Mouse (Mus musculus) adrenal gland, postnatal 10 days (tissue): ENCODE data around the gene Dnal1. TPM values are rescaled to one million over a fixed set of nuclear protein-coding genes. Genes with fewer than 3 reads are reported as not detected.
A peak's percentile ranks its signal among the peaks of the same experiment; 100 is the strongest.

Experiments
- DNase-seq: peaks from one replicate; pipeline ENCODE4 v3.0.0; 2021; ENCODE audit warnings: mixed read lengths
- total RNA-seq, 2 experiments: library from RNA; stranded (reverse); gene quantifications; 2 replicates each; pipeline ENCODE4 v1.2.3; 2021

The Dnal1 gene
- total RNA-seq, 2 experiments from 2014 or later: 13.1 to 13.2 TPM

DNA sequence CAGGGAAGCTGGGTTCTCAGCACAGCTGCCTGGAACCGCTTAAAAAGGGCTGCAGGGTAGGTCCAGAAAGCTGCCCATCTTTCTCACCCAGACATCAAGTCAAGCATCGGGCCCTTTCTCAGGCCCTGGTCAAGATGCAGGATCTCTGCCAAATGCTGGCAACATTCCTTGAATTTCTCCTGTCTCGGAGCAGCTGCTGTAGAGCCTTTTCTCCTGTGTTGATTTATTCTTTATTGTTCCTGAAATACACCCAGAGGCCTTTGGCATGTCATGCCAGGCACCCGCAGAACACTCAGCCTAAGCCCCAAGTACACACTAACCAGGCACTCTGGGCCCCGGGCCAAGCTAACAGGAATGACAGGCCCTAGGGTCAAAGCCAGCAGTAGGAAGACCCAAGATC, 72.8 kb downstream of the Dnal1 start:
- DNase-seq: peak; percentile 68

DNA sequence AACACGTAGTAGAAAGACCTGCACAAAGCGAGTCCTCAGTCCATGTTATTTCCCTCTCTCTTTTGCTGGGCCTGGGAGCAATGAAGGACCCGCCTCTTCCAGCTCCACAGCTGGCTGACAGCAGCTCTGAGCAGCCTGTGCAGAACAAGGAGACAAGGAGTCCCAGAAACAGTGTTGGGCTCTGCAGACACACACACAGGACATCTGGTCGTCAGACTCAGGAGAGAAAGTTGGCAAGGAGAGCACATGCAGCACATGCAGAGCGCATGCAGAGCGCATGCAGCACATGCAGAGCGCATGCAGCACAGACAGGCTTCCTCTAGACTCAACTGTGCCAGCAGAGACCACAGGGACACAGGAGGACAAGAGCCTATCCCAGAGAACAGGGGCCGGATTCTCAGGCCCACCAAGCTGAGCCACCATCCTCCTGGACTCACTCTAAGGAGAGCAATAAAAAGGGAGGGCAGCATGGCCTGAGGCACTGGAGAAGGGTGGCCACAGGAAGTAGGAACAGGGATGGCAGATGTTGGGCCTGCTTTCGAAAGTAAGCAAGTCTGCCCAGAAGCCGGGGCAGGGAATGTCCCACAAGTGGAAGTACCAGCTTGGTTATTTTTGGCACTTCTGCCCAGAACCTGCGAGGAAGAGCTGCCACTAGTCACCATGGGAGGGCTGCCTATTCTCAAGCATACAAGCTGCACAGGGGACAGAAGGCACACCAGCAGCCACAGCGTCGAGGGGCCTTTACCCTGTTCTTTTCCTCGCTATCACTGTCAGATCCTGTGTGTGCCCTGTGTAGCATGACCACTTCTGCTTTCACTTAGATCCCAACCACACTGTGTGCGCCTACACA, 73.8 kb downstream of the Dnal1 start:
- no peak for DNase-seq

DNA sequence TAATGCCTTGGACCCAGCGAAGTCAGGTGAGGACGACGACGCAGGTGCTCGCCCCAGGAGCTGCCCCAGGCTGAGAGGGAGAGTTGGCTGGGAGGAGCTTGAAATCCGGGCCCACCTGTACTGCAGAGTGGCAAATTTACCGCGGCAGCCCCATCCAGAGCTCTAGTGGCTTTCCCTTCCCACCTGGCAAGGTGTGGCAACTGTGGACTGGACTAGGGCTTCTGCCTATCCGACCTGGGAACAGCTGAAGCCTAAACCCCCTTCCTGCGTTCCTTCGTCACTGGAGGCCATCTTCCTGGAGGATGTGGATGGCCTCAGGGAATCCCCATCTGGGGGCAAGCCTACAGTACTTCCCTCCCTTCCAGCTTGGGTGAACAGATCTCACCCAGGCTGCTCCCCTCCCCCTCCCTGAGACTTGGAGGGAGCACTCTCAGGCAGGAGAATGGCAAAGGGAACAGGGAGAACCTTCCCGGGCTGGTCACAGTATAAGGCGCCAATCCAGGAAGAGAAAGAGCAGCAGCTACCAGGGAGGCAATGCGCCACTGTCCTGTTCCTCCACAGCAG, 74.8 kb downstream of the Dnal1 start:
- no peak for DNase-seq

DNA sequence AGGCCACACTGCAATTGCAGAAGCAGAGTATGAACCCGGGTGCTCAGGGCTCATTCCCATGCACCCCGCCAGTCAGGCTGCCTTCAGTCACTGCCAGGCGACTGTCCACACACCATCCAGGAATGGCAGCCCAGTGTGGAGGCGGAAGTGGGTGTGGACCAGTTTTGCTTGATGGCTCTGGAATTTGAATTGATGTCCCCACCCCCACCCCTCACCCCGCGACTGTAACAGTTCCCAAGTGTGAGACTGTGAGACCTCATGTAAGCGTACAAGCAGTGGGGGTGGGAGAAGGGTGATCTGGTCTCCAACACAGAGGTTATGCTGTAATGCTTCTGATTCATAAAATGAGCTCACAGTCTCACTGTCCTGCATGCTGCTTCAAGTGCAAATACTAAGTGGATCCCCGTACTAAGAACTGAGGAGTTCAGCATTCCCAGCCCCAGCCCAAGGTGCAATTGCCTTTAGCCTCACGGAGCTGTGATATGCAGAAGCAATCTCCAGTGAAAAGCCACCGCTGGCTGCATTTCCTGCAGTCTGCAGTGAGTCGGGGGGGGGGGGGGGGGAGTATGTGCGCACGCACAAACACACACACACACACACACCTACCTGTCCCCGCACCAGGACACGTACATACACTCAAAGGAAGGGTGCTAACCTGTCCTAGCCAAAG, 76.1 kb downstream of the Dnal1 start:
- DNase-seq: no peak

DNA sequence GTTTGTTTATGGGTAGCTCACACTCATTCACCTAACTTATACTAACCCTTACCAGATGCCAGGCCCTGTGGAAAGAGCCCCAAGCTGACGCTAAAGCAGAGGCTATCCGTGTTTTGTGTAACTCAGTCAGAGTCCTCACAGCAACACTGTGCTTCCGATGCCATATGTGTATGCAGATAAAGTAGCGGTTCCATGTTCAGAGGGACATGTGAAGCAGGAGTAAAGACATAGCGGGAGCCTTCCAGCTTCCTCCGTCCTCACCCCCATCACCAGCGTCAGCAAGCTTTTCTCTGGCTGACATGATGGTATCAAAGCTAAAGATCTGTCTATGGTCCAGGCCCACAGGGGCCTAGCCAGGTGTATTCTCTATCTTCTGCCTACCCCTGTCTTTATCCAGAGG, 77.0 kb downstream of the Dnal1 start:
- no peak for DNase-seq

DNA sequence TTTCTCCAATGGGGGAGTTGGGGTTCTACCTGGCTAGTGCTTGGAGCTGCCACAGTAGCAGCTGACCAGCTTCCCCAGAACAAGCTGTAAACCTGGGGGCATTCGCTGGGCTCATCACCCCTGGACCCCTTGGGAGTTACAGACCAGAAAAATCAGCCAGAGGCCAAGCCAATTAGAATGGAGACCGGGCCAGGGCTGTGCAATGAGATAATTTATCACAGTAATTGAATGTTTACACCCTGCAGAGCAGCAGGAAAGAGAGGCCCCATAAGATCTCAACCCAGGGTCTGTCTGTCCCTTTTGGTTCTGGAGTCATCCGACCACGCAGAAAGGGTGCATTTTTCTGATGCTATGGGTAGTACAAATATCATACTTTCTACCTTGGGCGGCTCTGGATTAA, 77.6 kb downstream of the Dnal1 start:
- no peak for DNase-seq

DNA sequence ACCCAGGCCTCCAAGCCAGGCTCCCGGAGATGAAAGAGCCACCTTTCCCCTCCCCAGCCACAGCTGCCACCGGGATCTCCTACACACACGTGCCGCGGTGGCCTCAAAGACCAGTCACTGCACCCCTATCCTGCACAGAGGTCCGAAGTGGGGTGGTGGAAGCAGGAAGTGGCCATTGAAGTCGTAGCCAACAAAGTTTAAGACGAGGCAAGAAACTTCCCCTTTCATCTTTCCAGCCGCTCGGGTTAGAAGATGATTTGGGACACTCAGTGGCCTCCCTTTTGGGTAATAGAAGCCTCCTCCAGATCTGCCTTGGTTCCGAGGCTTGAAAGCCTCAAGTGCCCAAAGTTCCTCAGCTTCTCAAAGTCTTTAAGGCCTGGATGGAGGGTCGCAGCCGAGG, 78.1 kb downstream of the Dnal1 start:
- no peak for DNase-seq

DNA sequence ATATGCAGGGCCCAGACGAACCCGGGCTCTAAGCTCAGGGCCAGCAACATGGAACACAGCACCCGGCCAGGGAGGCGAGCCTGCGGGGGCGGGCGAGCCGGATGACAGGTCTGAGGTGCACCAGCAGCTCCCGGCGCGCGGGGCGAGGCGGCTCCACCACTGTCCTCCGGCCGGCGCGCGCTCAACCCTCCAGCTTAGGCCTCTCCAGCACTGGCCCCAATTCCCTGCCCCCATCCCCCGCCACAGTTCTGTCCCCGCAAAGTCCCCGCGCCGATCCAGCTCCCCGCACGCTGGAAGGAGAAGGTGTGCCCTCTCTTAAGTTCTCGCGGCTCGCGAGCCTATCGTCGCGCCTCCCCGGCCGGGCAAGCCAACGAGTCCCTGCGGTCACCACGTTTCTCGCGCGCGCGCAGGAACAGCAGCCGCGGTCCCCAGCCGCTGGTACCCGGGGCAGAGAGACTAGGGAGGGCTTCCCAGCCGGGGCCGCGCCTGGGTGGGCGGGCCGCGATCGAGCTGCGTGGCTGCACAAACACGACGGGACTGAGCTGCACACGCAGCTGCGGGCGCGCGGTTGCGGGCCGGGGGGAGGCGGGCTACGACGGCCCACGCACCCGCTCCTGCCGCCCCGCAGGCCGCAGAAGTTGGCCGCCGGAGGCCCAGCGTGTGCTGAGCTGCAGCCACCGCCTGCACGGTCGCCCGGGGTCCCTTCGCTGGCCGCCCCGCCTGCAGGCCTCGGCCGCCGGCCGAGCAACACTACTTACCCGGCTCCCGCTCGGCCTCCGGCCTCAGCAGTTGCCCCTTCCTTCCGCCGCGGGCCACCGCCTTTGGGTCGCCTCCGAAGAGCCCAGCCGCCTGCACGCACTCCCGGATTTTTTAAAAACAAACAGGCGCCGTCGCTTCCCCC, 78.8 kb downstream of the Dnal1 start:
- peak; percentile 82 for DNase-seq

DNA sequence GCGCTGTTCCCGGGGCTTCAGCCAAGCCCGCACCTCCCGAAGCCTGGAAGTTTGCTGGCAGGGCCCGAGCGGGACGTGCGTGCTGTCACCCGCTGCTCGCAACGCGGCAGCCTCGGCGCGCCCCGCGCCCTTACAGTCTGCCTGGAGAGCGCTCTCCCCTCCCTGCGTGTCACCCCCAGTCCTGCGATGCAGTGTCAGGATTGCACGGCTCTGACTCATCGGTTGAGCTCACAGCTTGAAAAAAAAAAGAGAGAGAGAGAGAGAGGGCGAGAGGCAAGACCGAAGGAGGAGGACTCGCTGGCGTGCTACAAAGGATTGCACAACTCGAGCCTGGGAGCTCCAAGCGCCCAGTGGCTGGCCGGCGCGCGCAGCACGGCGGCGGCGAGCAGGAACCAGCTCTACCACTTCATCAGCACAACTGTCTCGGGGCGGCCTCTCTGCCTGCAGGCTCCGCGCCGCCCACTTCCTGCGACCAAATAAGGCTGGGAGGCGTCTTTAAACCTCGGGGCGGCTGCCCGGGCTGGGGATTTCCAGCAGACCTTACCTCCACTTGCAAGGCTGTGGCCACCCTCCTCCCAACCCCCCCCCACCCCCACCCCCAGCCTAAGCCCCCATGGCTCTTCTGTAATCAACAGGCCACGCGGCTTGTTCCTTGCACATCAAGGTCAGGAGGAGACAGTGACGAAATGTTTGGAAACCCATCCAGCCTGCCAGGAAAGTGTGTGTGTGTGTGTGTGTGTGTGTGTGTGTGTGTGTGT, 79.7 kb downstream of the Dnal1 start:
- peak; percentile 94 for DNase-seq

DNA sequence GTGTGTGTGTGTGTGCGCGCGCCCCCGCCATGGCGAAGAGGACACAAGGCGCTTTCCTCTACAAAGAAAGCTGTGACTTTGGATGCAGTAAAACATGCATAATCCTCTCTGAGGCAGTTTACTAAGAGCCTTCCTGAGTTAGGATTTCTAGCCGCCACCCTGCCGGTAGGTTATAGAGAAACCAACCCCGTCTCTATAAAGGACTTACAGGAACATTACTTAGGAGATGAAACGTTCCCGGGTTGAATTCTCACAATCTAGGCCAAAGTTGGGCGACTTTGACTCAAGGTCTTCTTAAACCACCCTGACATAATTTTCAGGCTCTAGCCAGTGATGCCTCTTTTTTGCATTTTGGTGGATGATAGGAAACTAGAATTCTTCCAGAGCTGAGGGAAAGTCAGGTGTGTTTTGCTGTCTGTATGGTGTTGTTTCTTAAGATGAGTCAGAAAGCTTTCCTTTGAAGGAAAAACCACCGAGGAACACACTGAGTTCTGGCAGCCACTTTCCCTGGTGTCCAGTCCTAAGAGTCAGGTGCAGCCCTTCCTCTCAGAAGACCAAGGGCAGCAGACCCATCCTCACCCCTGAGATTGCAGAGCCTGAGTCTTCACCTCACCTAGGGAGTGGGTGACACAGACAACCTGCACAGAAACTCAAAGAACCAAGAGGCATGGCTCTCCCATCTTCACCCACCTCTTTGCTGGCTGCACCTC, 80.4 kb downstream of the Dnal1 start:
- no peak for DNase-seq

DNA sequence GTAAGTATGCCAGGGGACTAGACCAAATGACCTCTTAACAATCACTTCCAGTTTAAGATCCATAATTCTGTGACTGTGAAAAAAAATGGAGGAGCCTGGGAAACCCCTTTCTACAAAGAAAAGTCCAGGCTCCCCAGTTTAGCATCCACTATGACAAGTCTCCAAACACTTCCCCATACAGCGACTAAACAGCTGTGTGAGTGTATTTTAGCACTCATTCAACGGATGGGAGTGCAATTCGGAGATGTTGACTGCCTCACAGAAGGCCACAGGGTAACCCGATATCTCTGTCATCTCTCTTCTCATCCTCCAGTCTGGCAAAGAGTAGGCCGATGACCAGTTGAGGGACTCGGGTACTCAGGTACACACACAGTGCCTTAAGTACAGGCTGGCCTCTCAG, 81.0 kb downstream of the Dnal1 start:
- DNase-seq: no peak

Other genes with a start within 250 kb of the Dnal1 start
- 10 to 100 TPM; 44.4 to 51.7 TPM for gene Numb, start 192.4 kb upstream of the Dnal1 start, total RNA-seq
- 10 to 100 TPM; 12.1 to 17.8 TPM for gene Riox1, start 163.8 kb upstream of the Dnal1 start, total RNA-seq
- not detected for gene Heatr4, start 129.5 kb upstream of the Dnal1 start, total RNA-seq
- gene Acot2, start 126.5 kb upstream of the Dnal1 start, total RNA-seq: 10 to 100 TPM; 52.7 to 57.5 TPM
- gene Acot1, start 104.9 kb upstream of the Dnal1 start, total RNA-seq: 10 to 100 TPM; 19.9 to 20.0 TPM
- gene Acot4, start 76.0 kb upstream of the Dnal1 start, total RNA-seq: 1 to 10 TPM; 6.2 to 7.8 TPM
- gene Gm49366, start 75.4 kb upstream of the Dnal1 start, total RNA-seq: not detected
- 1 to 10 TPM; 2.5 to 3.4 TPM for gene Acot3, start 62.2 kb upstream of the Dnal1 start, total RNA-seq
- gene Acot5, start 45.0 kb upstream of the Dnal1 start, total RNA-seq: under 1 TPM; 0.27 to 0.84 TPM
- gene Acot6, start 13.7 kb upstream of the Dnal1 start, total RNA-seq: 1 to 10 TPM; 4.8 to 5.3 TPM
- gene Pnma1, start 34.1 kb downstream of the Dnal1 start, total RNA-seq: under 1 TPM; 0.30 to 0.61 TPM
- 10 to 100 TPM; 19.2 to 24.9 TPM for gene Elmsan1, start 104.5 kb downstream of the Dnal1 start, total RNA-seq
- 100 to 1,000 TPM; 141 to 155 TPM for gene Ptgr2, start 170.9 kb downstream of the Dnal1 start, total RNA-seq
- 10 to 100 TPM; 38.2 to 48.8 TPM for gene Zfp410, start 202.5 kb downstream of the Dnal1 start, total RNA-seq
- gene Coq6, start 247.3 kb downstream of the Dnal1 start, total RNA-seq: 100 to 1,000 TPM; 100 to 114 TPM
- 1 to 10 TPM; 1.7 to 4.3 TPM for gene Fam161b, start 247.5 kb downstream of the Dnal1 start, total RNA-seq